Mouse (Mus musculus) CH12.LX (cell line): Measurements from ENCODE around the gene Nhlrc3. TPM values are rescaled to one million over a fixed set of nuclear protein-coding genes. Genes with fewer than 3 reads are reported as not detected.

Experiments
- DNase-seq: peaks from one replicate; pipeline ENCODE4 v3.0.0-alpha.2; 2013; ENCODE audit errors: extremely low read depth
- H3K27ac ChIP-seq: 2 replicates; pipeline ENCODE4 v1.5.1; 2012; ENCODE audit warnings: low read depth, mild to moderate bottlenecking, control low read depth, moderate library complexity; ENCODE audit not compliant: insufficient read depth
- H3K27me3 ChIP-seq: replicated peaks from 2 replicates; pipeline ENCODE3; 2012; ENCODE audit warnings: inconsistent platforms
- H3K36me3 ChIP-seq, 2 experiments: replicated peaks in 1 of 2; 2 replicates each; pipeline versions ENCODE3 to v1.6.1; 2012; ENCODE audit warnings: inconsistent platforms in 1 of 2, low read length in 1 of 2, mild to moderate bottlenecking in 1 of 2, mixed read lengths in 1 of 2, moderate library complexity in 1 of 2; ENCODE audit not compliant: control insufficient read depth in 1 of 2, insufficient read depth in 1 of 2
- H3K4me1 ChIP-seq, 2 experiments: 2 replicates each; pipeline ENCODE4 v1.6.1; 2012; ENCODE audit warnings: inconsistent platforms in 1 of 2, moderate library complexity in 1 of 2; ENCODE audit not compliant: insufficient read depth in 2 of 2, control insufficient read depth in 1 of 2
- H3K4me2 ChIP-seq: 2 replicates; pipeline ENCODE4 v1.6.1; 2012; ENCODE audit warnings: low read depth, mild to moderate bottlenecking, control low read depth; ENCODE audit not compliant: poor library complexity, insufficient read depth, severe bottlenecking
- H3K4me3 ChIP-seq, 3 experiments: fragments of 150-350 bp in 1 of 3; sonication (generic) in 1 of 3; replicated peaks in 1 of 3; 2 replicates each; pipeline versions ENCODE3 to v1.5.1; 2011 to 2012; ENCODE audit warnings: low read depth in 2 of 3, low read length in 2 of 3, mild to moderate bottlenecking in 2 of 3, moderate library complexity in 2 of 3, control low read depth in 1 of 3, improper control_type of control experiment in 1 of 3, inconsistent platforms in 1 of 3, mixed read lengths in 1 of 3; ENCODE audit not compliant: poor library complexity in 1 of 3
- H3K79me2 ChIP-seq: replicated peaks from 2 replicates; pipeline ENCODE4 v1.6.1; 2012; ENCODE audit warnings: mild to moderate bottlenecking, moderate library complexity; ENCODE audit not compliant: control insufficient read depth, poor library complexity, insufficient read depth, severe bottlenecking; ENCODE audit errors: extremely low read depth
- H3K9ac ChIP-seq: 2 replicates; pipeline ENCODE4 v1.6.1; 2012; ENCODE audit warnings: low read depth, mild to moderate bottlenecking, control low read depth, moderate library complexity; ENCODE audit not compliant: insufficient read depth
- H3K9me3 ChIP-seq: replicated peaks from 2 replicates; pipeline ENCODE3; 2012; ENCODE audit warnings: low read length, inconsistent platforms, mixed read lengths
- CHD2 ChIP-seq: IDR thresholded peaks from 2 replicates; pipeline ENCODE4 v1.6.1; 2011; ENCODE audit warnings: low read length, improper control_type of control experiment
- CTCF ChIP-seq, 2 experiments: IDR thresholded peaks in 1 of 2; conservative IDR thresholded peaks in 1 of 2; 2 replicates each; pipeline ENCODE4 v1.5.1; 2011 to 2012; ENCODE audit warnings: low read depth in 2 of 2, low read length in 2 of 2, improper control_type of control experiment in 1 of 2, inconsistent platforms in 1 of 2, mild to moderate bottlenecking in 1 of 2, moderate library complexity in 1 of 2
- E2F4 ChIP-seq: IDR thresholded peaks from 2 replicates; pipeline ENCODE4 v1.6.1; 2011; ENCODE audit warnings: low read depth, low read length, improper control_type of control experiment; ENCODE audit not compliant: insufficient replicate concordance
- HCFC1 ChIP-seq: IDR thresholded peaks from 2 replicates; pipeline ENCODE4 v1.6.1; 2012; ENCODE audit warnings: low read depth, mild to moderate bottlenecking, inconsistent platforms, low read length, improper control_type of control experiment
- JUND ChIP-seq: conservative IDR thresholded peaks from 2 replicates; pipeline ENCODE4 v1.6.1; 2011; ENCODE audit warnings: low read depth, low read length, improper control_type of control experiment
- KAT2A ChIP-seq: IDR thresholded peaks from 2 replicates; pipeline ENCODE4 v1.6.1; 2012; ENCODE audit warnings: low read length, improper control_type of control experiment, inconsistent platforms; ENCODE audit not compliant: insufficient replicate concordance
- MAFK ChIP-seq: IDR thresholded peaks from 2 replicates; pipeline ENCODE4 v1.6.1; 2011; ENCODE audit warnings: low read length, improper control_type of control experiment; ENCODE audit not compliant: insufficient replicate concordance
- MAX ChIP-seq: IDR thresholded peaks from 2 replicates; pipeline ENCODE4 v1.6.1; 2011; ENCODE audit warnings: low read length, improper control_type of control experiment
- MAZ ChIP-seq: IDR thresholded peaks from 2 replicates; pipeline ENCODE4 v1.6.1; 2012; ENCODE audit warnings: low read depth, mild to moderate bottlenecking, inconsistent platforms, low read length, improper control_type of control experiment, moderate library complexity
- MEF2A ChIP-seq: IDR thresholded peaks from 2 replicates; pipeline ENCODE4 v1.6.1; 2014; ENCODE audit warnings: low read depth, mild to moderate bottlenecking, inconsistent platforms, low read length, improper control_type of control experiment, borderline replicate concordance
- NELFE ChIP-seq: IDR thresholded peaks from 2 replicates; pipeline ENCODE4 v1.6.1; 2011; ENCODE audit warnings: low read depth, low read length, improper control_type of control experiment
- PAX5 ChIP-seq: IDR thresholded peaks from 2 replicates; pipeline ENCODE4 v1.6.1; 2012; ENCODE audit warnings: low read length, inconsistent platforms, mixed read lengths
- POLR2A ChIP-seq: IDR thresholded peaks from 2 replicates; pipeline ENCODE4 v1.6.1; 2011; ENCODE audit warnings: low read depth, mild to moderate bottlenecking, improper control_type of control experiment, low read length
- POLR2AphosphoS2 ChIP-seq: IDR thresholded peaks from 2 replicates; pipeline ENCODE4 v1.6.1; 2011; ENCODE audit warnings: low read depth, low read length, improper control_type of control experiment
- RAD21 ChIP-seq: IDR thresholded peaks from 2 replicates; pipeline ENCODE4 v1.6.1; 2011; ENCODE audit warnings: low read depth, mild to moderate bottlenecking, low read length, improper control_type of control experiment, moderate library complexity
- RCOR1 ChIP-seq: conservative IDR thresholded peaks from 2 replicates; pipeline ENCODE4 v1.6.1; 2012; ENCODE audit warnings: low read depth, mild to moderate bottlenecking, inconsistent platforms, low read length, improper control_type of control experiment
- TCF12 ChIP-seq: IDR thresholded peaks from 2 replicates; pipeline ENCODE4 v1.6.1; 2014; ENCODE audit warnings: low read depth, mild to moderate bottlenecking, inconsistent platforms, low read length, improper control_type of control experiment
- ZC3H11A ChIP-seq: IDR thresholded peaks from 2 replicates; pipeline ENCODE4 v1.6.1; 2012; ENCODE audit warnings: low read depth, mild to moderate bottlenecking, inconsistent platforms, low read length, improper control_type of control experiment
- ZMIZ1 ChIP-seq: IDR thresholded peaks from 2 replicates; pipeline ENCODE4 v1.6.1; 2012; ENCODE audit warnings: low read depth, mild to moderate bottlenecking, inconsistent platforms, low read length, improper control_type of control experiment
- ZNF384 ChIP-seq: IDR thresholded peaks from 2 replicates; pipeline ENCODE4 v1.6.1; 2012; ENCODE audit warnings: low read depth, low read length, improper control_type of control experiment, inconsistent platforms
- dilution Hi-C: fragments of 300-500 bp; cut with MboI; formaldehyde crosslinking; loops from 2 replicates; pipeline ENCODE4 v1.14.3; 2020; ENCODE audit warnings: low sequenced_read_pairs; ENCODE audit not compliant: extremely low pct_unique_long_range_greater_than_20kb, extremely low pct_ligation_motif_present
- in situ Hi-C: fragments of 300-500 bp; cut with MboI; formaldehyde crosslinking; loops from 3 replicates; pipeline ENCODE4 v1.14.3; 2019; ENCODE audit warnings: low sequenced_read_pairs, low pct_ligation_motif_present, low pct_unique_long_range_greater_than_20kb, mixed read lengths
- polyA plus RNA-seq: library from polyadenylated mRNA; unstranded; fragments of >175 nt; gene quantifications from 2 replicates; pipeline ENCODE4 v1.2.1, GENCODE M21; 2012; ENCODE audit warnings: low read depth; ENCODE audit not compliant: insufficient read length
- total RNA-seq, 2 experiments: library from RNA; depleted of rRNA; stranded (reverse); fragments of 300-350 nt in 1 of 2; fragments of >200 nt in 1 of 2; gene quantifications; 2 replicates each; pipeline ENCODE4 v1.2.3; 2012 to 2014

The Nhlrc3 gene
- total and polyA plus RNA-seq, 3 experiments, result 5.8 to 7.9 (median 7.2) TPM

DNA sequence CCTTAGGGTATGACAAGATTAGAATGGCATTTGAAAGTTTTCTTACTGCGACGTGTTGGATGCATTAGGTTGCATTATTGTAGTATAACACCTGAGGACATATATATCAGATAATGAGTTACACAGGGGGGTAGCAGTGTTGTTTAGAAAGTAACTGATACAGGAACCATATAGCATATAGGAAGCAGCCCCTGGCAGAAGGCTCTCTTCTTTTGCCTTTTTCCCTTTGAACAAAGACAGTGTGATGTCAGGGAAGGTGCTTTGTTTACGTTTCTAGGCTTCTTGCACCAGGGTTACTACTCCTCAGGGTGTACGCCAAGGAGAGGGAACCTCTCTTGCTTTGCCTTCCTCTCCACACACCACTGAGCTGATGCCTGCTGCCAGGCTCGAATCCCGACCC, 25.2 kb upstream of the Nhlrc3 start, which contains the start of gene Stoml3:
Gene Stoml3, plus strand, starts transcription at position 301 of the 400 bp plus-strand sequence.
- Histone ChIP-seq H3K4me1 (peaks cover 0 to 7% of the 10 kb centered on the region in 2 experiments; a peak in 3 of 4 replicates), H3K9ac (no peak within 1 kb of the TSS), H3K27ac (no peak within 1 kb of the TSS), H3K9me3 (no peaks in the 10 kb centered on the region), H3K4me3 (no peak within 1 kb of the TSS), H3K27me3 (no peaks in the 10 kb centered on the region), H3K36me3 (peaks cover 0 to 2% of the 10 kb centered on the region in 2 experiments), H3K4me2 (no peak within 1 kb of the TSS), H3K79me2 (no peaks in the 10 kb centered on the region)
- dilution Hi-C loops (no loop called here), in situ Hi-C loops (no loop called here)
- no peak for DNase-seq
- no peak for TF ChIP-seq E2F4
- no peak for TF ChIP-seq ZMIZ1
- TF ChIP-seq MAZ, result no peak
- TF ChIP-seq ZNF384, result no peak
- no peak for TF ChIP-seq PAX5
- TF ChIP-seq NELFE, result no peak
- TF ChIP-seq RAD21, result no peak

DNA sequence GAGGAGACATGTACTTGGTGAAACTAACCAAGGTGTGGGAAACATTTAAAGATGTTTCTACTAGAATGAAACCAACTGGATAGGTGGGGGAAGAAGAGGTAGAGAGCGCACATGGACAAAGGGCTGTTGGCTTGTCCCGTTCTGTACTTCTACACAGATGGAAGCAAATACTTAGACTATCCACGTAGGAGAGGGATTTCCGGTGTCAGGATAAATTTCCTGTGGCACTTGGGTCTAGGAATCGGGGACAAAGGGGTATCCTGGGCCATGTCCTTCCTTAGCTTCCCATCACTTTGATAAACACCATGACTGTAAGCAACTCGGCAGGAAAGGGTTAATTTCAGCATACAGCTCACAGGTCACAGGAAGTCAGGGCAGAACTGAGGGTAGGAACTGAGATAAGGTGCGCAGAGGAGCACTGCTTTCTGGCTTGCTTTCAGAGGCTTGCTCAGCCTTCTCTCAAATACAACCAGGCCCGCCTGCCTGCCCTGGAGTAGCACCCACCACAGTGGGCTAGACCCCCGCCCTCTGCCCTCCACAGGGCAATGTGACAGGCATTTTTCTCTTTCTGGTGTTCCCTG, 24.0 kb upstream of the Nhlrc3 start:
- H3K27ac ChIP-seq, result no peak overlapping the region
- H3K36me3 ChIP-seq, result peaks cover under 1 to 8% of the 10 kb centered on the region in 2 experiments
- no peak overlapping the region for H3K4me3 ChIP-seq
- H3K4me2 ChIP-seq, result no peak overlapping the region
- no peak for DNase-seq
- H3K4me1 ChIP-seq, result peaks cover 0 to 9% of the 10 kb centered on the region in 2 experiments; a peak in 3 of 4 replicates
- TF ChIP-seq ZC3H11A, result no peak
- no peak for TF ChIP-seq POLR2AphosphoS2
- no peak for TF ChIP-seq HCFC1
- TF ChIP-seq POLR2A, result no peak
- H3K27me3 ChIP-seq, result no peaks in the 10 kb centered on the region
- no peak overlapping the region for H3K9ac ChIP-seq
- no peaks in the 10 kb centered on the region for H3K79me2 ChIP-seq
- H3K9me3 ChIP-seq, result no peaks in the 10 kb centered on the region
- in situ Hi-C loops, result no loop called here
- dilution Hi-C loops, result no loop called here

DNA sequence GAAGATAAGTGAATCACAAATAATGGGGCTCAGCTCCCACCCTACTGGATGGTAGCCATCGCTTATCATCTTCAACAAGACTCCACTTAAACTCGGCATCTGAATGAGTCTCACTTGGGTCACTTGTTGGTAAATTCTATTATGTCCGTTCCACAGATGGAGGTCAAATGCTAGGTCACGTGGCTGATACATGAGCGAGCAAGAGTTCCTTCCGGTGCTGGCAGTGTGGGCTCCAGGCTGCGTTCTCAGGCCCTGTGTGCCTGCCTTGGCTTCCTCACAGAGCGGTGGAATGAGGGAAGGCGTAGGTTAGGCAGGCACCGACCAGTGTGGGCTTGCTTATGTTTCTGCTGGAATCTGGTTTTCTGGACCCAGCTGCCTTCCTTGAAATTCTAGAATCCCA, 23.4 kb upstream of the Nhlrc3 start:
- in situ Hi-C loops (no loop called here), dilution Hi-C loops (no loop called here)
- Histone ChIP-seq H3K9ac (no peak overlapping the region), H3K27me3 (no peaks in the 10 kb centered on the region), H3K4me1 (peaks cover 0 to 9% of the 10 kb centered on the region in 2 experiments; a peak in 3 of 4 replicates), H3K36me3 (peaks cover 4 to 12% of the 10 kb centered on the region in 2 experiments), H3K27ac (no peak overlapping the region), H3K79me2 (no peaks in the 10 kb centered on the region), H3K9me3 (no peaks in the 10 kb centered on the region), H3K4me3 (no peak overlapping the region), H3K4me2 (no peak overlapping the region)
- TF ChIP-seq MAFK (no peak), RCOR1 (no peak), CTCF (conservative IDR thresholded peaks at IDR 0.05 in 1 of 2, IDR thresholded peaks at IDR 0.05 in 1 of 2; ENCODE audit: low read depth in 2 of 2, low read length in 2 of 2) (no peak), MAX (no peak), NELFE (no peak), POLR2AphosphoS2 (no peak), POLR2A (no peak), KAT2A (no peak), CHD2 (no peak), PAX5 (no peak), HCFC1 (no peak), MEF2A (no peak), MAZ (no peak), TCF12 (no peak), E2F4 (no peak), ZNF384 (no peak), JUND (no peak)
- DNase-seq, result no peak
